Mouse (Mus musculus): ENCODE measurements around the gene Brd4. TPM values are rescaled to one million over a fixed set of nuclear protein-coding genes. Genes with fewer than 3 reads are reported as not detected.

Brd4 gene
- polyA plus RNA-seq, 1 experiment from 2014 or later, result 101 TPM

DNA sequence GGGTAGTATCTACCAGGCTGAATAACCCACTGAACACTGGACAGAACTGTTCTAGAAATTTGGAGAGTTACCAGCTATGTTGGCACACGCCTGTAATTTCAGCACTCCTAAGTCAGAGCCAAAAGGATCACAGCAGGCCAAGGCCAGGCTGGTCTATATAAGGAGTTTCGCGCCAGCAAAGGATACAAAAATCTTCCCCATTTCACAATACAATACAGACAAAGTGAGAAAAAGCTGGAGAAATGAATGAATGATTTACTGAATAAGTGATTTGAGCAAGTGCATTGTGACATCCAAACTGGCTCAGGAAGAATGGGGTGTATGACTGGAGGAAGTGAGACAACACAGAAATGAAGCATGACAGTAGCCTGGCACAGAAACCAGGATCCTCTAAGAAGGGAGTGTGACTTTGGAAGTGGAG, 16.0 kb downstream of the Brd4 start:
- DNase-seq (no peak), ATAC-seq (ENCODE audit: low FRiP score, low TSS enrichment) (no peak)
- H3K4me2 ChIP-seq (ENCODE audit: low read length), result no peak overlapping the region
- H3K4me3 ChIP-seq (replicated peaks; ENCODE audit: low read depth, low read length), result no peak overlapping the region
- no peaks in the 10 kb centered on the region for H3K27me3 ChIP-seq (ENCODE audit: control insufficient read depth, insufficient read depth, low read length)
- H3K36me3 ChIP-seq (ENCODE audit: control insufficient read depth, insufficient read depth, low read length), result no peaks in the 10 kb centered on the region; the same call in 1 of the 2 replicates
- H3K9ac ChIP-seq (replicated peaks; ENCODE audit: low read length), result no peak overlapping the region
- no peak overlapping the region for H3K27ac ChIP-seq (replicated peaks; ENCODE audit: low read depth, low read length)
- H3K4me1 ChIP-seq (ENCODE audit: control insufficient read depth, insufficient read depth, low read length), result no peaks in the 10 kb centered on the region
- 93% methylated on average over 3 of the region's 3 CpGs for WGBS
- H3K9me3 ChIP-seq (ENCODE audit: control insufficient read depth, low read length), result no peaks in the 10 kb centered on the region

DNA sequence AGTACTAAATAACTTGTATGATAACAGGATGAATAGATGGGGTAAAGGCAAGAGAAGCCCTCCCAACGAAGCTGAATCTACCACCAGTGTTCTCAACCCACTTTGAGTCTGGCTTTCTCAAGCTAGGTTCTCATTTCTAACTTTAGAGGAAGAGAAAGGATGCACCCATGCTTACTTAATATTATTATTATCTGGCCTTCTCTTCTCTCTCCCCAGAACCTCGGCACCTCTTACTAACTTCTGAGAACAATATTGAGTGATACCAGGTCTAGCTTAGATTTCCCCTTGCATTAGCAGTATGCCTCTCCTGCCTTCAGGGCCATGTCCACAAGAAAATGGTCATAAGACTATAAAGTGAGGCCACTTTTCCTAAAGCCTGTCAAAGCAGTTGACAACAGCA, 16.4 kb downstream of the Brd4 start:
- H3K4me3 ChIP-seq (replicated peaks; ENCODE audit: low read depth, low read length), result no peak overlapping the region
- no peak overlapping the region for H3K4me2 ChIP-seq (ENCODE audit: low read length)
- H3K9ac ChIP-seq (replicated peaks; ENCODE audit: low read length), result no peak overlapping the region
- no peaks in the 10 kb centered on the region for H3K4me1 ChIP-seq (ENCODE audit: control insufficient read depth, insufficient read depth, low read length)
- no peak for DNase-seq
- H3K27me3 ChIP-seq (ENCODE audit: control insufficient read depth, insufficient read depth, low read length), result no peaks in the 10 kb centered on the region
- H3K9me3 ChIP-seq (ENCODE audit: control insufficient read depth, low read length), result no peaks in the 10 kb centered on the region
- H3K36me3 ChIP-seq (ENCODE audit: control insufficient read depth, insufficient read depth, low read length), result no peaks in the 10 kb centered on the region; the same call in 1 of the 2 replicates
- WGBS, result 77% methylated on average over 2 of the region's 2 CpGs
- ATAC-seq (ENCODE audit: low FRiP score, low TSS enrichment), result no peak
- no peak overlapping the region for H3K27ac ChIP-seq (replicated peaks; ENCODE audit: low read depth, low read length)

DNA sequence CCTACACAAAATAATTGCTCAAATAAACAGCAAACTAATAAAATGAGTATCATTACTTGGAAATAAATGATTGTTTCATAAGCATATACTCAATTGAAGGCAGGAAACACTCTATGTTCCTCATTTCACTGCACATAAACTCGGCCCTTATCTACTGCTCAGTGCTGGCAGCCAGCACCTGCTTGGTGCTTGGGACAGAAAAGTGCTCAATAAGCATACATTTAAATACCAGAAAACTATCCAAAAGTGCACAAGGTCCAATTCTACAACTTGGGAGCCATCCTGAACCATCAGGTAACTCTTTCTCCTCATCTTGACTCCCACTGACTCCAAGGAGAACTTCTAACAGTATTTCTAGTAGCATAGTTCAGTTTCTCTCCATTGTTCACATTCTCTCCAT, 16.9 kb downstream of the Brd4 start:
- Histone ChIP-seq H3K27me3 (ENCODE audit: control insufficient read depth, insufficient read depth, low read length) (no peaks in the 10 kb centered on the region), H3K4me2 (ENCODE audit: low read length) (no peak overlapping the region), H3K9ac (replicated peaks; ENCODE audit: low read length) (no peak overlapping the region), H3K4me1 (ENCODE audit: control insufficient read depth, insufficient read depth, low read length) (no peaks in the 10 kb centered on the region), H3K36me3 (ENCODE audit: control insufficient read depth, insufficient read depth, low read length) (no peaks in the 10 kb centered on the region; the same call in 1 of the 2 replicates), H3K4me3 (replicated peaks; ENCODE audit: low read depth, low read length) (no peak overlapping the region), H3K27ac (replicated peaks; ENCODE audit: low read depth, low read length) (no peak overlapping the region), H3K9me3 (ENCODE audit: control insufficient read depth, low read length) (no peaks in the 10 kb centered on the region)
- 91% methylated on average over 1 of the region's 1 CpGs for WGBS
- ATAC-seq (ENCODE audit: low FRiP score, low TSS enrichment), result no peak
- no peak for DNase-seq

DNA sequence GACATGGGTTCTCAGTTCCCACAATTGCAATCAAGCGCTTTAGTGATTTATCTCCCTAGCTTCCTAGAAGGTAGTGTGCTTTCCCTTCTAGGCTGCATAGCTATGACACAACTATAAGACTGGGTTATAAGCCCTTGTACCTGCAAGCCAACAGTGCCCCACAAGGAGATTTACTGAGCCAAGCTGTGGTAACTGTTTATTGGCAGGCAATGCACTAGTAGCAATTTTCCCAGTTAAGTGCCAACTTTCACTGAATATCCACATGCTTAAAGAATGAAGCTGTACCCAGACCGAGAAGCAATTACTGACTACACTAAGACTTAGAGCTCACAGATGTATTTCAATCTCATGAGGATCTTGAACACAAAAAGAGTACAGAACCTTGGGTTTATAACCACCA, 20.9 kb downstream of the Brd4 start:
- DNase-seq, result no peak
- H3K27me3 ChIP-seq (ENCODE audit: control insufficient read depth, insufficient read depth, low read length), result no peaks in the 10 kb centered on the region
- no peaks in the 10 kb centered on the region for H3K36me3 ChIP-seq (ENCODE audit: control insufficient read depth, insufficient read depth, low read length)
- 92% methylated on average over 2 of the region's 2 CpGs for WGBS
- ATAC-seq (ENCODE audit: low FRiP score, low TSS enrichment), result no peak
- H3K4me3 ChIP-seq (replicated peaks; ENCODE audit: low read depth, low read length), result no peak overlapping the region
- H3K9ac ChIP-seq (replicated peaks; ENCODE audit: low read length), result no peak overlapping the region
- H3K9me3 ChIP-seq (ENCODE audit: control insufficient read depth, low read length), result no peaks in the 10 kb centered on the region
- no peak overlapping the region for H3K4me2 ChIP-seq (ENCODE audit: low read length)
- H3K4me1 ChIP-seq (ENCODE audit: control insufficient read depth, insufficient read depth, low read length), result no peaks in the 10 kb centered on the region
- H3K27ac ChIP-seq (replicated peaks; ENCODE audit: low read depth, low read length), result no peak overlapping the region

DNA sequence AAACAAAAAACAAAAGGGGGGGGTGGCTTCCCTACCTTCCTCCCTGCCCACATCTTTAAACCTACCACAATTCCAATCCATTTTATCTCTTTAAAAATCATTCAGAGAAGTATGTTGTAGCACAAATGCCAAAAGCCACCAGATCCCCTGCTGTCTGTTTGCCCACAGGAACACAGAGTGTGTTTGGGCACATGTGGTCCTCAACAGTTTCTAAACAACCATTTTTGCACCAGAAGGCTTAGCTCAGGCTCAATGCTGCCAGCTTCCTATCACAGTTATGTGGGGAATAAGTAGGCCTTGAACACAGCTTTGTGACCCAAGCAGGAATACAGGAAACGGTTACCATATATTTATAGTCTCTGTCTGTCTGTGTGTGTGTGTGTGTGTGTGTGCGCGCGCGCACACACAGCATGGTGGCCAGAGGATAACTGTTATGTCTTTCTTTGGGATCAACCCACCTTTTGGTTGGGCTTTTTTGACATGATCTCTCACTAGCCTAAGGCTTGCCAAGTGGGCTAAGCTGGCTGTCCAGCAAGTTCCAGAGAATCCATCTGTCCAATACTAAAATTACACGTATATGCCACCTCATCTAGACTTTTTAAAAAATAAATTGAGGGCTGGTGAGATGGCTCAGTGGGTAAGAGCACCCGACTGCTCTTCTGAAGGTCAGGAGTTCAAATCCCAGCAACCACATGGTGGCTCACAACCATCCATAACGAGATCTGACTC, 21.5 kb downstream of the Brd4 start:
- H3K4me3 ChIP-seq (replicated peaks; ENCODE audit: low read depth, low read length), result no peak overlapping the region
- no peaks in the 10 kb centered on the region for H3K9me3 ChIP-seq (ENCODE audit: control insufficient read depth, low read length)
- H3K4me1 ChIP-seq (ENCODE audit: control insufficient read depth, insufficient read depth, low read length), result no peaks in the 10 kb centered on the region; the same call in 1 of the 2 replicates
- H3K27me3 ChIP-seq (ENCODE audit: control insufficient read depth, insufficient read depth, low read length), result no peaks in the 10 kb centered on the region
- DNase-seq (no peak), ATAC-seq (ENCODE audit: low FRiP score, low TSS enrichment) (no peak)
- H3K27ac ChIP-seq (replicated peaks; ENCODE audit: low read depth, low read length), result no peak overlapping the region
- H3K9ac ChIP-seq (replicated peaks; ENCODE audit: low read length), result no peak overlapping the region
- 95% methylated on average over 8 of the region's 8 CpGs for WGBS
- no peaks in the 10 kb centered on the region for H3K36me3 ChIP-seq (ENCODE audit: control insufficient read depth, insufficient read depth, low read length)
- H3K4me2 ChIP-seq (ENCODE audit: low read length), result no peak overlapping the region

DNA sequence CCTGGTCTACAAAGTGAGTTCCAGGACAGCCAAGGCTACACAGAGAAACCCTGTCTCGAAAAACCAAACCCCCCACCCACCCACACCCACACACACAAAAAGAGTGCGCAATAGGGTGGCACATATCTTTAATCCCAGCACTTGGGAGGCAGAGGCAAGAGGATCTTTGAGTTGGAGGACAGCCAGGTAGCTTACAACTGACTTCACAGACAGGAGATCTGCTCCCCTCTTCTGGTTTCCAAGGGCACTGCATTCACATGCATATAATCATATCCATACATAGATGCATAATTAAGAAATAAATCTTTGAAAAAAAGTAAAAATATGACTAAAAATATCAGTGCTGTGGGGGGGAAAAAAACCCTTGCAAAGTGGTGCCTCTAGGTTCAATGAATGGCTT, 25.7 kb downstream of the Brd4 start:
- WGBS, result 89% methylated on average over 2 of the region's 2 CpGs
- ATAC-seq (ENCODE audit: low FRiP score, low TSS enrichment) (no peak), DNase-seq (no peak)
- Histone ChIP-seq H3K27me3 (ENCODE audit: control insufficient read depth, insufficient read depth, low read length) (no peaks in the 10 kb centered on the region), H3K27ac (replicated peaks; ENCODE audit: low read depth, low read length) (no peak overlapping the region), H3K4me3 (replicated peaks; ENCODE audit: low read depth, low read length) (no peak overlapping the region), H3K9me3 (ENCODE audit: control insufficient read depth, low read length) (no peaks in the 10 kb centered on the region), H3K9ac (replicated peaks; ENCODE audit: low read length) (no peak overlapping the region), H3K36me3 (ENCODE audit: control insufficient read depth, insufficient read depth, low read length) (no peaks in the 10 kb centered on the region), H3K4me1 (ENCODE audit: control insufficient read depth, insufficient read depth, low read length) (no peaks in the 10 kb centered on the region; the same call in 1 of the 2 replicates), H3K4me2 (ENCODE audit: low read length) (no peak overlapping the region)

DNA sequence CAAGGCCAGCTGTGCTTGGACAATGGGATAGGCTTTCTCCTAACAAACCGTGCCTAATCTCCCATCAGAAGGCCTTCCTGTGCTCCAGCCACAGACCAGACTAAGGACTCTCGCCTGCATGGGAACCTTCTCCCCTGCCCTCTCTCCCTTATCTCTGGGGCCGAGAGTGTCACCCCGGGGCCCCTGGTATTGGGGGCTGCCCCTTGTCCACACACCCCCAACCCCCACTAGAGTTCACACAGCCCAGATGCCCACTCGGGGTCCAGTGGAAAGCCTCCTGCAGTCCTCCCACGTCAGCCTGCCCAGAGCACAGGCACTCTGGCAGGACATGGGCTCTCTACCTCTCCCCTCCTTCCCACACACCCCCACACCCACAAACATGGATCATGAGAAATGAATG, 26.6 kb downstream of the Brd4 start:
- Histone ChIP-seq H3K36me3 (ENCODE audit: control insufficient read depth, insufficient read depth, low read length) (no peaks in the 10 kb centered on the region), H3K9ac (replicated peaks; ENCODE audit: low read length) (no peak overlapping the region), H3K4me1 (ENCODE audit: control insufficient read depth, insufficient read depth, low read length) (no peaks in the 10 kb centered on the region; the same call in 1 of the 2 replicates), H3K27ac (replicated peaks; ENCODE audit: low read depth, low read length) (no peak overlapping the region), H3K9me3 (ENCODE audit: control insufficient read depth, low read length) (no peaks in the 10 kb centered on the region), H3K4me2 (ENCODE audit: low read length) (no peak overlapping the region), H3K27me3 (ENCODE audit: control insufficient read depth, insufficient read depth, low read length) (no peaks in the 10 kb centered on the region), H3K4me3 (replicated peaks; ENCODE audit: low read depth, low read length) (no peak overlapping the region)
- DNase-seq (no peak), ATAC-seq (ENCODE audit: low FRiP score, low TSS enrichment) (no peak)
- 14% methylated on average over 6 of the region's 6 CpGs for WGBS

DNA sequence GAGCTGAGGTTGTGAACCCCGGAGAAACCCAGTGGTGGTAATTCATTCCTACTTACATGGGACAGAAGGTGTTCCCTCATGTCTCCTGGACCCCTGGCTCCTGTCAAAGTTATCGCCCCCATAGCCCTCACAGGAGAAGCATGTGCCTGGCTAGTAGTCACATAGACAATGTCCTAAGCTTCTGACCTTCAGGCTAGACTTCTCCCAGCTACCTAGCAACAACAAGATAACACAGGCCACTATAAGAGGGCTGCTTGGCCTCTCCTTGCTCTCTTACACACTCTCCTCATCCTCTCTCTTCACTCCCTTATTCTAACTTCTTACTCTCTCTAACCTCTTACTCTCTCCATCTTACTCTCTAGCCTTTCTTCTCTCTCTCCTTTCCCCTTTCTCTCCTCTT, 27.1 kb downstream of the Brd4 start:
- H3K27me3 ChIP-seq (ENCODE audit: control insufficient read depth, insufficient read depth, low read length), result no peaks in the 10 kb centered on the region
- H3K36me3 ChIP-seq (ENCODE audit: control insufficient read depth, insufficient read depth, low read length), result no peaks in the 10 kb centered on the region
- no peak overlapping the region for H3K4me3 ChIP-seq (replicated peaks; ENCODE audit: low read depth, low read length)
- H3K9me3 ChIP-seq (ENCODE audit: control insufficient read depth, low read length), result no peaks in the 10 kb centered on the region
- no peak overlapping the region for H3K27ac ChIP-seq (replicated peaks; ENCODE audit: low read depth, low read length)
- H3K9ac ChIP-seq (replicated peaks; ENCODE audit: low read length), result no peak overlapping the region
- DNase-seq, result no peak
- H3K4me1 ChIP-seq (ENCODE audit: control insufficient read depth, insufficient read depth, low read length), result no peaks in the 10 kb centered on the region; the same call in 1 of the 2 replicates
- H3K4me2 ChIP-seq (ENCODE audit: low read length), result no peak overlapping the region
- WGBS, result 59% methylated on average over 2 of the region's 2 CpGs
- no peak for ATAC-seq (ENCODE audit: low FRiP score, low TSS enrichment)

DNA sequence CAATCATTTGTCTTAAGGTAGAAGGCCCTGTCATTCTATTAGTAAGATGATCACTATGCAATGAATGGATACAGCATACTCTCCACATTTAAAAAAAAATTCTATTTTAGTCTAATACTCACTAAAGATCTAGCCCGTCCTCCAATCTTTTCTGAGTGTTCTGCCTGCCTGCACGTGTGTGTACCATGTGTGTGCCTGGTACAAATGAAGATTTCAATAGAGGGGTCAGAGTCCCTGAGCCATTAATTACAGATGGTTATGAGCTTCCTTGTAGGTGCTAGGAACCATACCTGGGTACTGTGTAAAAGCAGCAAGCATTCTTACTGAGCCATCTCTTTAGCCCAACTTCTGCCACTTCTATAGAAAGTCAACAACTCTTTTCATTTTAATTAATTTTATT, 27.6 kb downstream of the Brd4 start:
- H3K4me3 ChIP-seq (replicated peaks; ENCODE audit: low read depth, low read length), result no peak overlapping the region
- DNase-seq, result no peak
- 86% methylated on average over 2 of the region's 2 CpGs for WGBS
- H3K4me2 ChIP-seq (ENCODE audit: low read length), result no peak overlapping the region
- no peaks in the 10 kb centered on the region; the same call in 1 of the 2 replicates for H3K4me1 ChIP-seq (ENCODE audit: control insufficient read depth, insufficient read depth, low read length)
- no peak overlapping the region for H3K27ac ChIP-seq (replicated peaks; ENCODE audit: low read depth, low read length)
- no peak for ATAC-seq (ENCODE audit: low FRiP score, low TSS enrichment)
- no peak overlapping the region for H3K9ac ChIP-seq (replicated peaks; ENCODE audit: low read length)
- no peaks in the 10 kb centered on the region for H3K27me3 ChIP-seq (ENCODE audit: control insufficient read depth, insufficient read depth, low read length)
- no peaks in the 10 kb centered on the region for H3K9me3 ChIP-seq (ENCODE audit: control insufficient read depth, low read length)
- no peaks in the 10 kb centered on the region for H3K36me3 ChIP-seq (ENCODE audit: control insufficient read depth, insufficient read depth, low read length)

Measured in midbrain, embryonic 14.5 days (tissue).